Mouse (Mus musculus): ENCODE results near the gene Trim69.

- TF ChIP-seq POLR2A (IDR thresholded peaks at IDR 0.05; ENCODE audit: low read depth, low read length) (no peak), CTCF (IDR thresholded peaks at IDR 0.05; ENCODE audit: extremely low read depth, insufficient read depth, insufficient read length, insufficient replicate concordance) (no peak)
These were observed 19.7 kb upstream of the Trim69 start for GRCm38 (mm10) chr2:122140815-122141214.

Data from spleen, adult 2 months (tissue).